Mouse (Mus musculus) limb, embryonic 14.5 days (tissue): ENCODE measurements at regions not wholly inside any gene's neighbourhood (a gene's known extent, or its start where the extent isn't known, plus 50 kb on each side); places are given as distances from the start of the nearest gene placed in this dataset.

Experiments used
- ATAC-seq: fragments of 200-750 bp; cut with Nextera tagmentation; 2 replicates; pipeline ENCODE4 v1.8.0; 2017; ENCODE audit warnings: low read depth, moderate number of reproducible peaks, moderate TSS enrichment; ENCODE audit not compliant: low FRiP score
- DNase-seq: peaks from one replicate; pipeline ENCODE4 v3.0.0-alpha.2; 2015; ENCODE audit warnings: low spot score
- H3K27ac ChIP-seq: fragments of 300-500 bp; sonication (generic); replicated peaks from 2 replicates; pipeline ENCODE4 v1.5.1; 2014; ENCODE audit warnings: low read depth, mild to moderate bottlenecking, low read length, moderate library complexity, mixed read lengths
- H3K27me3 ChIP-seq: fragments of 300-500 bp; sonication (generic); 2 replicates; pipeline ENCODE4 v1.6.1; 2014; ENCODE audit warnings: low read length, mixed read lengths; ENCODE audit not compliant: control insufficient read depth, insufficient read depth
- H3K36me3 ChIP-seq: fragments of 300-500 bp; sonication (generic); 2 replicates; pipeline ENCODE4 v1.6.1; 2014; ENCODE audit warnings: mild to moderate bottlenecking, low read length, moderate library complexity, mixed read lengths; ENCODE audit not compliant: control insufficient read depth, insufficient read depth
- H3K4me1 ChIP-seq: fragments of 300-500 bp; sonication (generic); 2 replicates; pipeline ENCODE4 v1.6.1; 2014; ENCODE audit warnings: antibody characterized with exemption, low read length, mixed read lengths; ENCODE audit not compliant: control insufficient read depth, insufficient read depth
- H3K4me2 ChIP-seq: fragments of 300-500 bp; sonication (generic); replicated peaks from 2 replicates; pipeline ENCODE4 v1.6.1; 2014; ENCODE audit warnings: low read depth, mild to moderate bottlenecking, low read length, moderate library complexity; ENCODE audit not compliant: severe bottlenecking
- H3K4me3 ChIP-seq: fragments of 300-500 bp; sonication (generic); replicated peaks from 2 replicates; pipeline ENCODE4 v1.5.1; 2014; ENCODE audit warnings: low read length
- H3K9ac ChIP-seq: fragments of 300-500 bp; sonication (generic); 2 replicates; pipeline ENCODE4 v1.6.1; 2014; ENCODE audit warnings: mild to moderate bottlenecking, low read depth, low read length, moderate library complexity; ENCODE audit not compliant: severe bottlenecking
- H3K9me3 ChIP-seq: fragments of 300-500 bp; sonication (generic); 2 replicates; pipeline ENCODE4 v1.6.1; 2016; ENCODE audit warnings: low read length; ENCODE audit not compliant: control insufficient read depth
- POLR2A ChIP-seq: fragments of 200-500 bp; IDR thresholded peaks from 2 replicates; pipeline ENCODE4 v1.8.0; 2012; ENCODE audit warnings: inconsistent platforms, mild to moderate bottlenecking, moderate library complexity, borderline replicate concordance; ENCODE audit not compliant: insufficient read depth, insufficient read length; ENCODE audit errors: extremely low read depth
- WGBS: fragments of 180-500 bp; shearing (Covaris S2); extraction: QIAGEN DNeasy Blood & Tissue Kit; methylation state at CpG from one replicate; pipeline ENCODE4 v1.1.7; 2014; 5-methylcytosine and 5-hydroxymethylcytosine counted together

DNA sequence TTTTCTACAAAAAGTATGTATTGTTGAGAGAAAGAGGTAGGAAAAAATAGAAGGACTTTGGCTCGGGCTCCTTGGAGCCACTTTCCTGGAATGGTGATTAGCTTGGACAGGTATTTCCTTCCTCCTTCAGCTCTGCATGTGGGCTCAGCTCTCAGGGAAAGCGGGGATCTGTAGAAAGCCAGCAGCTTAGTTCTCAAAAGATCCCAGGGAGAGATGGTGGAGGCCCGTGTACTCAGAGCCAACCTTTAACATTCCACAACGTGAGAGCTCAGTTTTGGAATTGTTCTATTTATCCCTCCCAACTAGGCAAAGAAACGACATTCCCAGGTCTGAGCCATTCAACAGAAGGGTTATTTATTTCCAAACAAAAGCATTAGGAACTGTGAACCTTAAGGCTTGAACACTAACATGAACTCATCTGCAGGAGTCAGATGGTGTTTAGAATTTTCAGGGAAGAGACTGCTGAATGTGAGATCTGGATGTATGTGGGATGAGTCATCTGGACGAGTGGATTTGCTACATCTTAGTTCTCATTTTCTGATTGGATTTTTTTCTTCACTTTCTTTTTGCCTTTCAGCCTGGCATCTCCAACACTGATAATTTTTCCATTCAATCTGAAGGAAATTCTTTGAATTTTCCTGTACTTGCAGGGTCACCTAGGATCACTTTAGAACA lies 428.6 kb upstream of the Tnp1 start:
- ATAC-seq (no peak), DNase-seq (peak; percentile 6)
- H3K9me3 ChIP-seq = no peaks in the 10 kb centered on the region
- no peak for TF ChIP-seq POLR2A
- no peak overlapping the region for H3K27ac ChIP-seq
- no peaks in the 10 kb centered on the region for H3K36me3 ChIP-seq
- no peaks in the 10 kb centered on the region for H3K27me3 ChIP-seq
- 53% methylated on average over 6 of the region's 6 CpGs for WGBS
- no peak overlapping the region for H3K4me3 ChIP-seq
- no peaks in the 10 kb centered on the region for H3K4me1 ChIP-seq
- H3K4me2 ChIP-seq = no peak overlapping the region
- no peak overlapping the region for H3K9ac ChIP-seq

DNA sequence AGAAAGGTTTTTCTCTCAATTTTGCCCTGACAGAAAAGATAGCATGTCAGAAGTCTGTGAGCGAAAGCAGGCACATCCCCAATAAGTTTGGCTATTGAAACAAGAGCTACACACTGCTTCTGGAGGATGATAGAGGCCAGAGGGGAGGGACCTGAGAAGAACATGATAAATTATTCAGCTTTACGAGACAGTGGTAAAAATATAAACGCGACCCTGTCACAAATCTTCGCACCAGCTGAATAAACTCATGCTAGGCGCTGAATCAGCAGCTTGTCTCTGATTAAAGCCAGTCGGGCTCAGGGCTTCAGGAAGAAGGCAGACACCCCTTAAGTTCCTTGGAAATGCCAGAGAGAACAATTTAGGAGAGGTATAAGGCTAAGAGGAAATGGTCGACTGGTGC lies 422.7 kb upstream of the Tnp1 start:
- Histone ChIP-seq H3K27me3 (no peaks in the 10 kb centered on the region), H3K9me3 (no peaks in the 10 kb centered on the region), H3K4me1 (no peaks in the 10 kb centered on the region), H3K27ac (no peak overlapping the region), H3K4me2 (no peak overlapping the region), H3K9ac (no peak overlapping the region), H3K36me3 (no peaks in the 10 kb centered on the region), H3K4me3 (no peak overlapping the region)
- ATAC-seq = no peak
- WGBS = 25% methylated on average over 8 of the region's 8 CpGs
- TF ChIP-seq POLR2A = no peak
- peak; percentile 5 for DNase-seq

DNA sequence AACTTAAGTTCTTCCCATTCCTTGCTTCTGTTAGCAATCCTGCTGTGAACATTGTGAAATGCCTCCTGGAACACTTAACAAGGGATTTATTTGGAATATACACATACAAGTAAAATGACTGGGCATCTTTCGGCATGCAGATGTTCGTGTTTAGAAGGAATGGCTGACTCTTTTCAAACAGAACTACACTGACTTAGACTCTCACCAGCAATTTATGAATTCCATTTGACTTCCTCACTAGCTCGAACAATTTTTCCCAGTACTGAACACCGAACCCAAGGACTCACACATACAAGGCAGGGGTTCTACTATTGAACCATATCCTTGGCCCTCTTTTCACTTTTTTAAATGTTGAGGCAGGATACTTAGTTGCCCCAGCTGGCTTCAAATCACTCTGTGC lies 412.4 kb upstream of the Tnp1 start:
- TF ChIP-seq POLR2A = no peak
- no peaks in the 10 kb centered on the region for H3K4me1 ChIP-seq
- ATAC-seq (no peak), DNase-seq (no peak)
- H3K9me3 ChIP-seq = no peaks in the 10 kb centered on the region
- no peaks in the 10 kb centered on the region for H3K27me3 ChIP-seq
- H3K9ac ChIP-seq = no peak overlapping the region
- no peaks in the 10 kb centered on the region for H3K36me3 ChIP-seq
- 85% methylated on average over 4 of the region's 4 CpGs for WGBS
- no peak overlapping the region for H3K27ac ChIP-seq
- no peak overlapping the region for H3K4me2 ChIP-seq
- no peak overlapping the region for H3K4me3 ChIP-seq

DNA sequence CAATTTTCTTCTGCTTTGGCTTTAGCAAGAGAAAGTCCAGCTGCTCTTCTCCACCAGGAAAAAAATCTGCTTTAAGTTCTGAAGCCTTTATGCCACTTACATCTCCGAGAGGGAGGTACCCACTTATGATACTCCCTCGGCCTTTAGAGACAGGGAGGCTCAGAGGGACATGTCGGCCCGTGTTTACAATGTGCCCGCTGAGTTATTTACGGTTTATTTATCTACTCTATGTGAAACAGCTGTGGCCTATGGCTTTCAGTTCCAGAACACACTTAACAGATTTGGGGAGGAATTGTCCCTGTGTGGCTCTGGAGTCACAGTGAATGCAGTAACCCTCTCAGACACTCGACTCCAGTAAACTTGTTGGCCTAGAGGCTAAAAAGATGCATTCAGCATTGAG lies 409.3 kb upstream of the Tnp1 start:
- no peak for ATAC-seq
- Histone ChIP-seq H3K4me2 (no peak overlapping the region), H3K9ac (no peak overlapping the region), H3K4me1 (no peaks in the 10 kb centered on the region), H3K27me3 (no peaks in the 10 kb centered on the region), H3K4me3 (no peak overlapping the region), H3K9me3 (no peaks in the 10 kb centered on the region), H3K27ac (no peak overlapping the region), H3K36me3 (no peaks in the 10 kb centered on the region)
- WGBS = 17% methylated on average over 7 of the region's 7 CpGs
- DNase-seq = no peak
- no peak for TF ChIP-seq POLR2A

DNA sequence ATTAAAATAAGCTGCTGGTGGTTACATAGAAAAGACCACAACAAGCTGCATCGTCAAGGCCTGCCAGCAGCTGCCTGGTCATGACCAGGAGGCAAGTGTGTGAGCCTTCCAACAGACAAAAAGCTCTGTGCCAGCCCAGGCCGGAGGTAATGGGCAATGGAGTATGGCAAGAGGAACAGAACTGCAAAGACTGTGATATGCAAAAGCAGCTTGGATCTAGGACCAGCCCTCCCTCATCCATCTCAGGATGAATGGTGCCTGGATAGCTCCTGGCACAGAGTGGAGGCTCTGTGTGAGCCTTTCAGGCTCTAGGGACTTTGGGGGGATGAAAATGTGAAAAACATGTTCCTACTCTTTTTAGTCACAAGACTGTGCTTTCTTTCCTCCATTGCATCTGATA lies 402.5 kb upstream of the Tnp1 start:
- H3K4me2 ChIP-seq = no peak overlapping the region
- H3K9ac ChIP-seq = no peak overlapping the region
- no peaks in the 10 kb centered on the region for H3K36me3 ChIP-seq
- 67% methylated on average over 2 of the region's 2 CpGs for WGBS
- DNase-seq (no peak), ATAC-seq (no peak)
- H3K4me1 ChIP-seq = no peaks in the 10 kb centered on the region
- H3K4me3 ChIP-seq = no peak overlapping the region
- H3K27me3 ChIP-seq = no peaks in the 10 kb centered on the region
- no peak overlapping the region for H3K27ac ChIP-seq
- TF ChIP-seq POLR2A = no peak
- H3K9me3 ChIP-seq = no peaks in the 10 kb centered on the region

DNA sequence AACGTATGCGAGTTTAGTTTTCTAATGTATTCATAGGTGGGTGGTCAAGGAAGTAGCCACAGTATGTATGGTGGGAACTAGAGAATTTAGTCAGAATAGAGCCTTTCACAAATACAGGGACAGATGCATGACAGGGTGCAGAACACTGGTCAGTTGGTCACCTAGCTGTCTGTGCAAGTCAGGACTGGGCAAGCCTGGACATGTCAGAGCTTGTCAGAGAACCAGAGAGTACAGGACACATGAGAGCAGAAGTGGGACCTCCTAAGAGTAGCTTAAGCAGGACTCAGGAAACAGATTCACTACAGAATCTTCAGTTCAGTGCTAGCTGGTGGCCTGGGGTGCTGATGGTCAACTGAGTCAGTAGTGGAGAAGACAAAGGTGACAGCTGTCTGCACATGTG lies 395.7 kb upstream of the Tnp1 start:
- no peak for TF ChIP-seq POLR2A
- H3K36me3 ChIP-seq = no peaks in the 10 kb centered on the region
- no peak overlapping the region for H3K9ac ChIP-seq
- H3K27ac ChIP-seq = no peak overlapping the region
- no peaks in the 10 kb centered on the region for H3K4me1 ChIP-seq
- no peak overlapping the region for H3K4me3 ChIP-seq
- no peaks in the 10 kb centered on the region for H3K27me3 ChIP-seq
- 86% methylated on average over 2 of the region's 2 CpGs for WGBS
- no peak for DNase-seq
- no peak for ATAC-seq
- H3K4me2 ChIP-seq = no peak overlapping the region
- H3K9me3 ChIP-seq = no peaks in the 10 kb centered on the region
